Mouse (Mus musculus): ENCODE measurements at regions not wholly inside any gene's neighbourhood (a gene's known extent, or its start where the extent isn't known, plus 50 kb on each side); places are given as distances from the start of the nearest gene placed in this dataset.

DNA sequence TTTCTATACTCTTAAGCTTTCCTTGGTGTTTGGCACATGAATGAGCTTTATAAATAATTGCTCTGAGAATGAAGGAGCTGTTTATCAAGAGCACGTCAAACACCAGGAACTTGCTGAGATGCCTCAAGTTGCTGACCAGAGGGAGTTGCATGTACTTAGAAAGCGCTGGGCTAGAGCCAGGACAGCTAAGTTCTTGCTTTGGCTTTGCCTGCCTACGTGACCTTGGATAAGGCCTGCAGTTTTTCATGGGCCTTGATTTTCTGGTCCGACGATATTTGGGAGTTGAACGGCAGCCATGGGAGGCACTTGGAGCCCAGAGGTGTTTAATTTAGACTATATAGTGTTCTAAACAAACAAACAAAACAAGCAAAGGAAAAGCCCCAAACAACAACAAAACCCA lies 62.4 kb downstream of the Foxd1 start:
- WGBS, result 57% methylated on average over 6 of the region's 6 CpGs
- Histone ChIP-seq H3K27ac (ENCODE audit: low read length) (no peak overlapping the region), H3K9ac (ENCODE audit: low read length) (no peak overlapping the region), H3K9me3 (replicated peaks; ENCODE audit: control insufficient read depth, low read length) (no peaks in the 10 kb centered on the region), H3K27me3 (ENCODE audit: control insufficient read depth, insufficient read depth, low read length) (no peaks in the 10 kb centered on the region), H3K4me3 (replicated peaks; ENCODE audit: low read length) (no peak overlapping the region), H3K4me1 (ENCODE audit: control insufficient read depth, insufficient read depth, low read length) (no peaks in the 10 kb centered on the region), H3K4me2 (ENCODE audit: low read depth, low read length) (no peak overlapping the region), H3K36me3 (ENCODE audit: control insufficient read depth, insufficient read depth, low read length) (no peaks in the 10 kb centered on the region)
- no peak for ATAC-seq (ENCODE audit: insufficient read depth, low FRiP score)

DNA sequence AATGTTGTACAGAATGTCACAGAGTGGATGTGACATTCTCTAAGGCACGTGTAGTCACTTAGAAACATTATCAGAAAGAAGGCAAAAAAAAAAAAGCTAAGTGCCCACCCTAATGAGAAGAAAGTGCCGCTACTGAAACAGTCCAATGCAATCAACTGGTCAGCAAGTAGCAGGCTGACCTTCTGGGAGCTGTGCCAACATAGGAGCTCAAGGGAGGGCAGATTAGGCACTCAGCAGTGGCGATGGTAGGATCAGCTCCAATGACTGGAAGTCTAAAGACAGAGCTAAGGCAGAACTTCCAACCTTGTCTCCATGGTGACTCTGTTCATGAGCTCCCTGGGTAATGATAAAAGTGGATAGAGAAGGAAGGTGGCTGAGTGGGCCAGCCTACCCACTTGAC lies 60.8 kb downstream of the Foxd1 start:
- no peaks in the 10 kb centered on the region for H3K9me3 ChIP-seq (replicated peaks; ENCODE audit: control insufficient read depth, low read length)
- H3K4me1 ChIP-seq (ENCODE audit: control insufficient read depth, insufficient read depth, low read length), result no peaks in the 10 kb centered on the region
- H3K27me3 ChIP-seq (ENCODE audit: control insufficient read depth, insufficient read depth, low read length), result no peaks in the 10 kb centered on the region
- H3K27ac ChIP-seq (ENCODE audit: low read length), result no peak overlapping the region
- 65% methylated on average over 3 of the region's 3 CpGs for WGBS
- H3K36me3 ChIP-seq (ENCODE audit: control insufficient read depth, insufficient read depth, low read length), result no peaks in the 10 kb centered on the region
- H3K4me3 ChIP-seq (replicated peaks; ENCODE audit: low read length), result no peak overlapping the region
- H3K4me2 ChIP-seq (ENCODE audit: low read depth, low read length), result no peak overlapping the region
- H3K9ac ChIP-seq (ENCODE audit: low read length), result no peak overlapping the region
- ATAC-seq (ENCODE audit: insufficient read depth, low FRiP score), result no peak

DNA sequence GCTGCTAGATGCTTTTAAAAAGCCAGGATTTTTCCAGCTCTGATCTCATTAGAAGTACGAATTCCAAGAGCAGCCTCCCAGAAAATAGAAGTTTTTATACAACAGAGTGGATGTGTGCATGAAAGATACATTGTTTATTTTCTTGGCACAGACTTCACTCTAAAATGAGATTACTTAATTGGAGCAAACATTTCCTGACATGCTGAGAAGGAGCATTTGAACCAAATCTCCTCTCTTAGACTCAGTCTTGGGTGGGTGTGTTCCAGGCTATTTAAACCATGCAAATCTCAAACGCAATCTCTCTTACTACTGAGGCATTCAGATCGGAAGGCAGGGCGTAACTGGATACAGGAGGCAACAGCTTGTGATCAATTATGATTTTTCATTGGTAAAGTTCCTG lies 59.2 kb downstream of the Foxd1 start:
- H3K4me1 ChIP-seq (ENCODE audit: control insufficient read depth, insufficient read depth, low read length), result no peaks in the 10 kb centered on the region
- no peaks in the 10 kb centered on the region for H3K36me3 ChIP-seq (ENCODE audit: control insufficient read depth, insufficient read depth, low read length)
- peak; percentile 29; the same call in 1 of the 2 replicates for ATAC-seq (ENCODE audit: insufficient read depth, low FRiP score)
- H3K9me3 ChIP-seq (replicated peaks; ENCODE audit: control insufficient read depth, low read length), result no peaks in the 10 kb centered on the region
- H3K9ac ChIP-seq (ENCODE audit: low read length), result no peak overlapping the region
- peaks cover 4% of the 10 kb centered on the region; the same call in 1 of the 2 replicates for H3K27me3 ChIP-seq (ENCODE audit: control insufficient read depth, insufficient read depth, low read length)
- no peak overlapping the region for H3K4me2 ChIP-seq (ENCODE audit: low read depth, low read length)
- H3K4me3 ChIP-seq (replicated peaks; ENCODE audit: low read length), result no peak overlapping the region
- no peak overlapping the region for H3K27ac ChIP-seq (ENCODE audit: low read length)
- 40% methylated on average over 4 of the region's 4 CpGs for WGBS

Measured in stomach, embryonic 16.5 days (tissue).